Mouse (Mus musculus) lung, postnatal 0 days (tissue): ENCODE data around the gene C130050O18Rik.

Experiments used
- CTCF ChIP-seq: IDR thresholded peaks from 2 replicates; pipeline ENCODE4 v1.5.1; 2016; ENCODE audit warnings: antibody characterized with exemption, mild to moderate bottlenecking
- EP300 ChIP-seq: IDR thresholded peaks from 2 replicates; pipeline ENCODE4 v1.6.1; 2016; ENCODE audit warnings: antibody characterized with exemption, mild to moderate bottlenecking, control low read depth

DNA sequence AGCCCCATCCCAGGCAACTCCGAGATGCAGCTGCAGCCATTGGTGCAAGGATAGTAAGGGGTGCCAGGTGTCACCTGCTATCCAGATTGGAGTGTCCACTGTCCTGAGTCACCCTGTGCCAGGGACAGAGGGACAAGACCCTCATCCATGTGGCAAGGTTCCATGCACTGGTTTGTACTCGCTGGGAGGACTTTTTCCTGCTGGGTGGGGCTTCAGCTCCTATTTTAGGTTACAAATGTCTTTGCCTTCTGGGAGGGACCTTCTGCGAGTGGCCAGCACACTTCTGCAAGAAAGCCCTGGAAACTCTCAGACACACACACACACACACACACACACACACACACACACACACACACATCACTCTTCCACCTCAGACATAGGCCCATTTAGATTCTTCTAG lies 873 bp downstream of the C130050O18Rik start:
- TF ChIP-seq CTCF, result no peak
- TF ChIP-seq EP300, result no peak
